Mouse (Mus musculus) embryonic fibroblast, embryonic 13.5 days (primary cell): ENCODE measurements at regions not wholly inside any gene's neighbourhood (a gene's known extent, or its start where the extent isn't known, plus 50 kb on each side); places are given as distances from the start of the nearest gene placed in this dataset.

ENCODE experiments used
- CTCF ChIP-seq: IDR thresholded peaks from 2 replicates; pipeline ENCODE4 v1.5.1; 2011; ENCODE audit warnings: mild to moderate bottlenecking, control low read depth, low read length, moderate library complexity, borderline replicate concordance; ENCODE audit not compliant: insufficient read depth
- POLR2A ChIP-seq: IDR thresholded peaks from 2 replicates; pipeline ENCODE4 v1.6.1; 2011; ENCODE audit warnings: low read depth, mild to moderate bottlenecking, control low read depth, low read length, moderate library complexity

GRCm38 (mm10) chr14:37477599-37477998 lies 342.5 kb upstream of the Ghitm start:
- TF ChIP-seq CTCF: no peak
- no peak for TF ChIP-seq POLR2A
